Mouse (Mus musculus) spleen, adult 2 months (tissue): Measurements from ENCODE around the gene Guca2a.

Experiments used
- CTCF ChIP-seq: fragments of 200-500 bp; IDR thresholded peaks from 2 replicates; pipeline ENCODE4 v1.5.1; 2011; ENCODE audit warnings: mild to moderate bottlenecking, inconsistent platforms; ENCODE audit not compliant: insufficient read depth, insufficient read length, insufficient replicate concordance; ENCODE audit errors: extremely low read depth
- POLR2A ChIP-seq: fragments of 200-500 bp; IDR thresholded peaks from 2 replicates; pipeline ENCODE4 v1.6.1; 2011; ENCODE audit warnings: low read depth, low read length, inconsistent platforms

- no peak for TF ChIP-seq CTCF
- no peak for TF ChIP-seq POLR2A
Observed at GRCm38 (mm10) chr4:119642666-119643065, 5.2 kb downstream of the Guca2a start.
